Mouse (Mus musculus) kidney, postnatal 25 days (tissue): Measurements from ENCODE around the gene Ctnna3.

Source experiments
- DNase-seq, 2 experiments: peaks; one replicate each; pipeline ENCODE4 v3.0.0; 2021; ENCODE audit warnings: mixed read lengths in 2 of 2

Ctnna3 gene

DNA sequence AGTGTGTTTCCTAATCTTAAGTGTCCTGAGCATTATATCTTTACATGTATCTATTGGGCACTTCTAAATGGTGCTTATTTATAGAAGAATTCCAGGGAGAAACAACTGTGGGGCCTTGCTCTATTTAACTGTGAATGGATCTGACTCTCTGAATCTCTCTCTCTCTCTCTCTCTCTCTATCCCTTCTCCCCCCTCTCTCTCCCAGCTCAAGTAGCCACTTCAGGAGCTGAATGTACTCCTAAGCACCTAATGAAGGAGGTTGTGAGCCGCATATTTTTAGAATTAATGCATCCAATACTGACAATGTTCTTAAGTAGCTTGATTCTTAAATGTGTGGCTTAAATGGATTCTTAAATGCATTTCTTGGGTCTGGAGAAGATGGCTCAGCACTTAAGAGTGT lies 521.6 kb downstream of the Ctnna3 start:
- no peak for DNase-seq

DNA sequence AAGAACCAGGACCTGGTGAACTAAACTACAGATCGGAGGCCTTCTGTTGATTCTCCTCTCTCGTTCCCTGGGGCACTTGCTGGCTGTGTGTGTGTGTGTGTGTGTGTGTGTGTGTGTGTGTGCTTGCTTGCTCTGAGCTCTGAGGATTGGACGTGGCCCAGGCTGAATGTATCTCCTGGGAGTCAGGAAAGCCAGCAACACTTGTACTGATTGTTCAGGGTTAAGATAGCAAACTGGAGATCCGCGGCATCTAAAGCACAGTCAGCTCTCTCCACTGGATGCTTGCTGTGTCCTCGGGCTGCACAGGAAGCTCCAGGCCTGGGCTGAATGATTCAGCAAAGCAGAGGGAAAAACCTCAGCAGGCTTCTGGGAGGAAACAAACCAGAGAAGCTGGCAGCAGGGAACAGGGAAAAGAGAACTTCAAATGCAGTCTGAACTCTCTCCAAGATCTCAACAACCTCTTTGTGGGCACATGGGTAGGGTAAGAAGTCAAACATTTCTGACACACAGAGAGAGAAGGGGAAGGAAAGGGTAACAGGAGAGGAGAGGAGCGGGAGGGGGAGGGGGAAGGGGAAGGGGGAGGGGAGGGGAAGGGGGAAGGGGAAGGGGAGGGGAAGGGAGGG lies 524.5 kb downstream of the Ctnna3 start:
- DNase-seq: no peak

DNA sequence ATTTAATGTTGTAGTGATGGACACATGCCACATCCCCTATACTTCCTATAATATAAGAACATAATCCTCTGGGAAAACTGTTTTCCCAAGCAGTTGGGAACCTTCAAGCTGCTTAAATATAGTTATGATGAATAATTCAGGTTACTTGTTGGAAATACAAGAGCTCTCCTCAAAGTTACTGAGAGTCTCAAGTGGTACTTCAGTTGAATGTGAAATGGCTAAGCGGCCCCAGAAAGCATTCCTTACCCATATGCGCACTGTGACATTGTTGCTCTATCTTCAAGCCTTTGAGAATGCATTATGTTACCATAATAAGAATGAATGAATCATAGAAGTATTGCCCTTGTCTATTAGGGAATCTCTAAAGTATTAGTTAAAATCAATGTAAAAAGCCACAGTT lies 542.4 kb downstream of the Ctnna3 start:
- no peak for DNase-seq

DNA sequence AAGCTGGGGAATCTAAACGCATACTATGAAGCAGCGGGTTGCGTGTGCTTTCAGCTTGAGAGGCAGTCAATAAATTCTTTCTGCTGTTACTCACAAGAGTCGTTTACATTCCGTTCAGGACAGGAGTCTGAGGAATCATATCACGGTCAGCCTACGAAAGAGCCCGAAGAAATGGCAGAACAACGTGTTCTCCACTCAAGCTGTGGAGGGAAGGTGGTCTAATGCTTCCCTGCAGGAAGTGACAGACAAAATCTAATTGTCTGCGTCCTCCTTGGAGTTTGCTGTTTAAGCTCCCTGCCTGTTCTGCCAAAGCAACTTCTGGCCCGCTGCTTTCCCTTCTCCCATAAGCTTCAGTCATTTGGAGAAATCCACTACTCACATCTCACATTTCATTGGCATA lies 548.2 kb downstream of the Ctnna3 start:
- DNase-seq: no peak

DNA sequence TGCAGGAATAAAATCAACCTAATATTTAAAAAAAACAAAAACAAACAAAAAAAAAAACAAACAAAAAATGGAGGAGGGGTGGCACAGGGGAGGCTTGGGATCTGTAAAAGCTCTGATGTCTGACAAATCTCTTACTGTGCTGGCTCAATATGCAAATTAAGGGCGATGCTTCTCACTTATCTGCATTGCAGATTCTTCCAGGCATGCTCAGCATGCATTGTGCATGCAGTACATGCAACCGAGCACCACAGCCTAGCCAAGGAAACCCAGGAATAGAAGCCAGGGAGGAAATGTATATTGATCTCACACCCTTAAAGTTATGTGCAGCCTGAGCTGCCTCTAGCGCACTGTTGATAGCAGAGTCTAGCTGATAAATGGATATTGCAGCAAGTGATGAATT lies 548.6 kb downstream of the Ctnna3 start:
- DNase-seq: no peak

DNA sequence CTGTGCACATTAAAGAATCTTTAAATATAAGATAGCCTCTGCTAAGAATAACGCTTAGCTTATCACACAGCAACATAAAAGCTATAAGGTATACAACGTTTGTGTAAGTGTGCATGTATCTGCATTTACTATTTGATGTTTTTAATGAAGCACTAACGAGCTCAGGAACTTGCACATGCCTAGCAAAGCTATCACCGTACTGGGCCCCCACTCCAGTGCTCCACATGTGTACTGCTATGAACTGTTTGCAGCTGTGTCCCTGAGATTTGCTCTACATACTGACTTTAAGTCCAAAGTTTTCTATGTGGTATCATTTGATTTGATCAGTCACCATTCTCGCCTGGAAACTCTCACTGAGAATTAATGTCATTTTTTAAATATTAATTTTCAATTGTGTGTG lies 549.1 kb downstream of the Ctnna3 start:
- DNase-seq: no peak

DNA sequence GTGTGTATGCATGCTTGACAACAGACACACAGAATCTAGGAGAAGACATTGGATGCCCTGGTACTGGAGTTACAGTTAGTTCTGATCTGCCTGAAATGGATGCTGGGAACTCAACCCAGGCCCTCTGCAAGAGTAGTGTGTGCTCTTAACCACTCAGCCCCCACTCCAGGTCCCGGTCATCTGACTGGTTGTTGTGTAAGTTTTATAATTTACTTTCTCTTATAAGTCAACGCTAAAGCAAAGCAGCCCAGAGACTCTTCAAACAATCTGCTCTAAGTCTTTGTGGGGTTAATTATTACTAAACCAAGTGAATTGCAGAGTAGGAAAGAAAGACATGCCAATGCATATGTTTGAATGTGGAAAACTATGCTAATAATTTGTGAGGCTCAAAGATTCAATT lies 549.5 kb downstream of the Ctnna3 start:
- no peak for DNase-seq

DNA sequence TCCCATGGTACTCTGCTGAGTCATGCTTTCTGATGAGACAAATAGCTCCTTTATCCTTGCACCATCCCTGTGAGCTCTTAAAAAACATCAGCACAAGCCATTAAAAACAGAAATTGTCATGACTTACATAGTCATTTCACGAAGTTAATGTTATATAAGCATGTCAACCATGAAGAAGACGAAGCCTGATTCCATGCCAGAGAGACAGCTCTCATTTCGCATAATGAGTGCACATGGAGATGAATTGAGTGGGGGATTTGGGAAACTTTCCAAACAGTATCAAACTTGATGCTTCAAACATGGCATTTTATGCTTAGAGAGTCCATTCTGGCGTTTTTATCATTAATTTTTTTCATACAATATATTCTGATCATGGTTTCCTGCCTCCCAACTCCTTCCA lies 555.7 kb downstream of the Ctnna3 start:
- DNase-seq: no peak

DNA sequence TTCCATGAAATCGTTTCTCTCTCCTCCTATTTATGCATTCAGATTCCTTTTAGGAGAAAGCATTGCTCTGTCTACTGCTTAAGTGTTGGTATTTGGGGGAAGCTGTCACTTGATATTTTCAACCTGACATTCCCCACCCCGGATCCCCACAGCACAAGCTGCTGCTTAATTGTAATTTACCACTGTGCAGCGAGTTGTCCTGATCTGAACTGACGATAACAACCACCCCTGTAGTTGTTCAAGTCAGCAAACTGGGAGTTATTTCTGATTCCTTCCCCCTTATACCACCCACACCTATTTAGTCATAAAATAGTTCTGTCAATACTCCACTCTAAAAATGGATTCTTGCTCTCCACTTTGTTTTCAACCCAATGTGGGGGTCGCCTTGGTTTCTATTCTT lies 564.4 kb downstream of the Ctnna3 start:
- DNase-seq: no peak

DNA sequence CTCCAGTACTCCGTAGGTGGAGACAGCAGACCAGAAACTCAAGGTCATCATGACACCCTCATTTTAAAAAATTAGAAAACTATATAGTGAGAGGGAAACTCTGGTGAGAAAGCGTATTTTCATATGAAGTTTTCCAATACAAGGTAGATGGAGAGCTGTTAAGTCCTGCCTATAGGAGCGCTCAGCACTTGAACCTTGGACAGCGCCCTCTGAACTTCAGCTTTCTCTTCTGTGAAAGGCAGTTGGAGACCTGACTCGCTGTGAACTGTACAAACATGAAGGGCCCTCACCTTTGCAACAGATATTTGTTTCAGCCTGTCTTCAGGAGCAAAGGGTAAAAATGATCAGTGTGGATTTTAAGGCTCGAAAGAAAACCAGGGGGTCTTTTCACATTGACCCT lies 571.6 kb downstream of the Ctnna3 start:
- DNase-seq: no peak

DNA sequence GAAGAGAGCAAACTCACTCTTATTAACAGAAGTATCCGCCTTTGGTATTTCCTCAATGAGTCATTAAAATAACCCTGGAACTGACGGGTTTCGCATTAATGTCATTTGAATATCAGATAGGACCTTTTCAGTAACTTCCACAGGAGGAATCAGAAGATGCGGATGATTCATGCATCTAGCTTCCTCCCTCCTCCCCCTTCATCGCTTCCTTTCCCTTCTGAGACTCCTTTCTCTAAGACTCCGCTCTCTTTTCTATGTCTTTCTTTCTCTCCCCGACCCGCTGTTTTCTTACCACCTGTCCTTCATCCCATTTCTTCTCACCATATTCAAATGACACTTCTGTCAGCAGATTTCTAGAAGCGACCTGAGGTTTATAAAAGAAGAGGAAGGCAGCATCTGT lies 572.1 kb downstream of the Ctnna3 start:
- DNase-seq: no peak

DNA sequence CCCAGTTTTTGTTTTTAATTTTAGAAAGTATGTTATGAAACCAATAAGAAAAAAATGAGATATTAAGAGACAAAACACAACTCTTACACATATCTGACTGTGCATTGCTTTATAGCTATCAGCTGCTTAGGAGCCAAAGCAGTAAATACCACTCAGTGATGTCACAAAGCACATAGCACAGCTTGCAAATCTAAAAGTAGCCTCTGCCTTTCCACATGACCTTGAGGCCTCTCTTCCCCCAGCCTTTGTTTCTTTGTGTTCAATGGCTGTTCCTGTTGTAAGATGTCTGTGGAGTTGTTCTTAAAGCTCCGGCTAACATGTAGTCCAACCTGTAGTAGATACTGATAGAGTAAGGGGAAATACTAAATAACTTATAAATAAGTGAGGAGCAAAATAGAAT lies 590.4 kb downstream of the Ctnna3 start:
- no peak for DNase-seq

DNA sequence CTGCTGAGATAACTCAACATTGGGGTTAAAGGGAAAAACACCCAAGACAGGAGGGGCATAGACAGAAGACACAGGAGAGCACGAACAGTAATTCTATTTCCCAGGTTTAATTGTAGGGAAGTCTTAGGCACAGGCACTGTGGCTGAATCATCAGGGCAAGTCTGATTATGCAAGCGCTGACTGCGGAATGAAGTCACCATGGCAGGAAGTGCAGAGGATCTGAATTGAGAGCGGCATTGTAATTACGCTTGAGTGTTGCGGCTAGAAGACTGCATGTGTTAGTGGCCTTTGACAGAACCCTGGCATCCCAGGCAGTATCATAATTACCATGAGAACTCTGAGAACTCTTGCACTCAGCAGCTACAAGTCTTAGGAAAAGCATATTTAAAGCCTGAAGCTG lies 593.4 kb downstream of the Ctnna3 start:
- DNase-seq: no peak

DNA sequence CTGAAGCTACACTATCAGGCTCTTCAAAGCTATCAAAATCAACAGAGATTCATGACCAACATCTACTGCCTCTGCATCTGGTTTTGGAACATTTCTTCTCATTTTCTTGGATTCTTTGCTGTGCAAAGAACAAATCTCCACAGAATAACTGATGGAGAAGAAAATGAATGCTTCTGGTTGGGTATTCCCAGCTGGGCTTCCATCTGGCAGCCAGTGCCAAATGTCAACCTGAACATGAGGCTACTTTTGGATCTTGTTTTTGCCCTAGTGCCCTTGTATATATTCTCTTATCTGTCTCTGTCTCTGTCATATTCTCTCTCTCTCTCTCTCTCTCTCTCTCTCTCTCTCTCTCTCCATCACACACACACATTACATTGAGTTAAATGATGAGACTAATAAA lies 601.0 kb downstream of the Ctnna3 start:
- DNase-seq: no peak

DNA sequence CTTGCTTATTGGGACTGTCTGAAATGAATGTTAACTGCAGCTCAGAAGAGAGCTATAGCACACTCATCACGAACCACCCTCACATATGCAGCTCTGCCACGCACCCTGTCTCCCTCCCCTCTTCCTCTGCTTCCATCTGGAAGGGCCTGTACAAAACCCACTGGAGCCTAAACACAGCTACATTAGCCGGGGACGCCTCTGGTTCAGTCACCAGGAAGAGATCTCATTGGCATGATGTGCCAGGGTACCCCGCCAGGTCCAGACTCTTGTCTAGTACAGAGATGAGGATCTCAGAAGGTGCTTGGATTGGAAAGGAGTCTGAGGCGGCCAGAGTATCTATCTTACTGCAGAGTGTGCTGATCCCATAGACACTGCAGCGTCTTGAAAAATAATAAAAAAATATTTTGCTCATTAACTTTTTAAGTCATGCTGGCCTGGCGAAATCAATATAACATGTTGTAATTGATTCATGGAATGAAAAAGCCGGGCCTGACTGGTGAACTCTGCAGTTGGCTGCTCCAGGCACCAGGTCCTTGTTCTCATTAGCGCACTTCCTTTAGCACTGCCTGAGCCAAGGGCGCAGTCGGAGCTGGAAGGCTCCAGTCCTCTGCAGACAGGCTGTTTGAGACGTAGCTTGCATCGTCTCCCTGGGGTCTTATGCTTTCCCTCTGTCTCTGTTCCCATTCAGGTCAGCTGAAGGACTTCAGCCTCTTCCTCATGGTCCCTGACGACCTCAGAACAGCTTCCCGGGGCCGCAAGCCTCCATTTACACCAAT lies 610.0 kb downstream of the Ctnna3 start:
- no peak for DNase-seq

DNA sequence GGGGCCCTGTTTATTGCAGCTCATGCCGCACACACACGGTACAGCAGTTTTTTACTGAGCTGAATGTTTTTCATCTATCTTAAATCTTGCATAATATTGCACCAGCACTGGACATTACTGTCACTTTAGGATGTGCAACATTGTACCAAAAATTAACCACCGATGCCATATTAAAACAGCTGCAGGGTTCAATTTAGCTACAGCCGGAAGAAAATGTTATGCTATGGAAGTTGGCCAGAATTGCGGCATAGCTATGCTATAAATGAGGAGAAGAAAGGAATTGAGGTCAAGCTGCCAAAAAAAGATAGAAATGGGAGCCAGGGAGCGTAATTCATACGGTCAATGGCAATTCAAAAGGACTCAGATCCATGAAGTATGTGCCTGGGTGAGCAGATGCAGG lies 611.3 kb downstream of the Ctnna3 start:
- no peak for DNase-seq

DNA sequence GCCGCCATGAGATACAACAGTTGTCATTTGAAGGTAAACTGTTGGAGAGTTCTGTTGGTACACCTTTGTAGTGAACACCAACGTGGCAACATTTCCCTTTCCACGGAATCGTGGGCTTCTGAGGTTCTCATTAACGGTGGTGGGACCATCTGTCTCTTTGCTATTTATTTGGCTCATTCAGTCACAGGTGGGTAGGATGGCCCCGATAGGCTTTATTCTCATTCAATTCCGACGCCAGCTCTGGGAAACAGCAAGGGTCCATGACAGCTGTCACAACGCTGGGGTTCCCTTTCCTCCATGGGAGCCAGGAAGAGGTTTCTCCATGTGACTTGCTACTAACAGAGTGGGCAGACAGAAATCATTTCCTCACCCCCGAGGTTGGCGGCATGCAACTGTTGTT lies 612.0 kb downstream of the Ctnna3 start:
- no peak for DNase-seq

DNA sequence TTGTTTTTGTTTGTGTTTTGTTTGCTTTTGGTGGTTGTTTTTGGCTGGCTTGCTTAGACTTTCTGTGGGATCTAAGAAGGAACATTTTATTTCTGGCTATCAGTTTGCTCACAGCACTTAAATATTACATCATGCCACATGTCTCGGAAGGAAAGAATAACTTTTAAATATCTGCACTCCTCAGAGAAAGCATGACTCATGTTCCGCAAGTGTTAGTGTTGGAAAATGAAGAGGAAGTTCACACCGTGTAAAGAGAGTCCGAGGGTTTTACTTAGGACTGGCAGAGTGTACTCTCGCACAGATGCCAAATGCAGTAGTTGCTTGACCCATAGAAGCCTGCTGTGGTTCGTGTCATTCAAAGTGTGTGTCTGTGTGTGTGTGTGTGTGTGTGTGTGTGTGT lies 619.3 kb downstream of the Ctnna3 start:
- no peak for DNase-seq

DNA sequence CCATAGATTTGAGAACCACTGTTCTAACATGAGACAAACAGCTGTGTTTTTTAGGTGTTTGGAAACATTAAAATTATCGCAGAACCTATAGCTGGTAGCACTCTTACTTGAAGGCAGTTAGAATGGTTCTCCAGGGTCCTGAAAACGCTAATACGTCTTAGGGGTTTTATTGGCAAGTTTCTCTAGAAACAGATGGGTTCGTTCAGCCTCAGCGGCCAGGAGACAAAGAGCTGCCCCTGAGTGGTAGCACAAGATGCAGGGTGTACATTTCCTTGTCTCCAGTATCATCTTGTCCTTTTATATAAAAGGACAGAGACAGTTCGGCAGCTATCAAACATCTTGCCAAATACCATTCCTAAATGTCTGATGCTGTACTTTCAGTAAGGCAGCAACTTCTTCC lies 620.0 kb downstream of the Ctnna3 start:
- no peak for DNase-seq

DNA sequence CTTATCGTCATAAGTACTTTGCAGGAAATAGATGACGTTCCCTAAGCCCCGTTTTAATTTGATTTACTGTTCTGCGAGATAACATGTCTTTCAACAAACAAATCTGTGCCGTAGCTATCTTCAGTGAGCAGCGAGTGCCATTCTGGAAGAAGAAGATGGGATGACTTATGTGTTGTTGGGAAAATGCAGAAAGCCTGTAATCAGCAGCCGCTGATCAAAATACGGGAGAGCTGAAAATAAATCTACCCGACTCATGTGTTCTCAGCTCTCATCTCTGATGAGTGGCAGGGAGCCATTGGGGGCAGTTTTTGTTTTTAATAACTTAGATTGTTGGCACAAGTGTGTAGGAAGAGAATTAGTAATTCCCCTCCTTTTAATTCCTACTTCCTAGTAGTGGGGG lies 633.8 kb downstream of the Ctnna3 start:
- DNase-seq: no peak

DNA sequence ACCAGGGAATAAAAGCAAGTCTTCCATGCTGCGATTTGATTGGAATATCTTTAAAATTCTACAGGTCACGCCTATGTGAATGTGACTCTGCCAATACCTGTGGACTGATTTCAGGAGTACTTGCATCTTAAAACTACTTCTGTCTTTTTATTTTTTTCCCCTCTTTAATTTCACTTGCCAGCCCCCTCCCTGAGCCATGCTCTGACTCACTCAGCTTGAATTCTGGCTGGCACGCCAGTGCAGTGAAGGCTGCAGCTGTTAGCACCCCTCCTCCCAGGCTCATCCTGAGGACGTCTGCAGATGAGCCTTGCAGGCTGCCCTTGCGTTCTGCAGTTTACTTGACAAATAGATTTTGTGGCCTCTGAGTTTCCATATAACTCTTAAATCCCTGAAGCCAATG lies 646.0 kb downstream of the Ctnna3 start:
- no peak for DNase-seq

DNA sequence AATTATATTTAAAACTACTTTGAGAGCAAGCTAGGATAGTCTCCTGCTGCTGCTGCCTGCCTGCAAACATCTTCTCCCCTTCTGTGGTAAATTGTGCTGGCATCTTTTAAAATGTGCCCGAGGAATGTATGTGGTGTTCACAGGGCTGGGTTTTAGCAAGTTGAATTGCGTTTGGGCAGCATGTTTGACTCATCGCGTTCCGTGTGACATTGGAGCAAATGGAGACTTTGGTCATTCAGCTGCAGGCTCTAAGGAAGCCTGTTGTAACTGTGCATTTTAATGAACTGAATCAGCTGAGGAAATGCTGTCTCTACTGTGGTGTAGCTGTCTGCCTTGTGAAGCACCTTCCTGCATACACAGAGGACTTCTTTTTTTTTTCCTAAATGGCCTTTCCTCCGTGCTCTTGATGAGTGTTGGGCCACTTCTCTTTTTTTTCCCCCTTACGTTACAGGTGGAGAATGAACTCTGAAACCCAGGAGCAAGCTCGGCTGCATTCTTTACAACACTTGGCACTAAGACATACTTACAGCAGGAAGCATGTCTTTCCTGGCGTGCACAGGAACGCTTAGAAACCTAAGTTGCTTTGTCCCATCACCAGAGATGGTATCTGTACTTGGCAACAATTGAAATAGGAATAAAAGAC lies 646.6 kb downstream of the Ctnna3 start:
- no peak for DNase-seq

DNA sequence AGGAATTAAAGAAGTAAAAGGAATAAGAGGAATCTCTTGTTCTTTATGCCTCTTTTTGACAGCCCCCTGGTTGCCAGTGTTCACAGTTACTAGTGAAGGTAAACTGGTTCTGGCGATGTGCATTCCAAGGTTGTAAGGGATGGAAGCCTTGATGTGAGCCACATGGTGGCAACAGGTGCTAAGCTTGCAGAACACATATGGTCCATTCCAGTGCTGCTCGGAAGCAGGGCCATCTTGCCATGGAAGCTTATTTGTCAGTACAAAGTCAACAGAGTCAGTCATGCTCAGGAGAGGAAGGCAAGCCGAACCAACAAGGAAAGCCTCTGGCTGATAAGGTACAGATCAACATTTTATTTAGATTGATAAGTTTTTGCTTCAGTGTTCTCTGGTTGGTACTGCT lies 652.4 kb downstream of the Ctnna3 start:
- DNase-seq: no peak

DNA sequence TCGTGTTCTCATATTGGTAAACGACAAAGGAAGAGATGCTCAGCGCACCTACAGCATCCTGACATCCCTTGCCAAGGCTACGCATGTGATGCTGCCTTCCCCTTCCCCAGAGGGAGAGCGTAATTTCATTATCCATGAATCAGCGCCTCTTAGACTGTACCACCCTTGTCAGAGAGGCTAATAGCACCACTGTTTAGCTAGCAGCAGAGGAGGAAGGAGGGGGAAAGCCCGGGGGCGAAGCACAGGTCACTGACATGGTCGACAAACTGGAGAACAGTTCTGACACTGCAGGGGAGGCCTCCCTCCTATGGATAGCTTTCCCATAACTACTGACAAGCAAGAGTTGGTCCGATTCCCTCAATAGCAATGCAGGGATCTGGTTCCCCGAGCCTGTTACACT lies 653.9 kb downstream of the Ctnna3 start:
- DNase-seq: no peak

DNA sequence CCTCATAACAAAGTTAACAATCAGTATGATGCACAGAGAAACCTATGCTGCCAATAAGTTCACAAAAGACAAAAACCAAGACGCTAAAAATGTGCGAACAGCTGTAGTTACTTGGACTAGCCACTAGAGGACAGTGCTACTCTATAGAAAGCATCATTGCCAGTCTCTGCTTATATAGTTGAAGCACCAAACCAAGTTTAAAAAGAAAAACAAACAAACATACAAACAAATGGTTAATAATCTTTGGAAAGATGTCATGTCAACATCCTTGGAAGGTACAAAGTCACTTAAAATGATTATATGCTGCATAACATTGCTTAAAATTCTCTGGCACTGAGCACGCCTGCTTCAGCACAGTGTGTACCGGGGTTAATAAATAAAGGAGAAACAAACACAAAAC lies 654.6 kb downstream of the Ctnna3 start:
- no peak for DNase-seq
